7 mouse cellular contexts compared by ENCODE assay signal in the genomic region with DNA sequence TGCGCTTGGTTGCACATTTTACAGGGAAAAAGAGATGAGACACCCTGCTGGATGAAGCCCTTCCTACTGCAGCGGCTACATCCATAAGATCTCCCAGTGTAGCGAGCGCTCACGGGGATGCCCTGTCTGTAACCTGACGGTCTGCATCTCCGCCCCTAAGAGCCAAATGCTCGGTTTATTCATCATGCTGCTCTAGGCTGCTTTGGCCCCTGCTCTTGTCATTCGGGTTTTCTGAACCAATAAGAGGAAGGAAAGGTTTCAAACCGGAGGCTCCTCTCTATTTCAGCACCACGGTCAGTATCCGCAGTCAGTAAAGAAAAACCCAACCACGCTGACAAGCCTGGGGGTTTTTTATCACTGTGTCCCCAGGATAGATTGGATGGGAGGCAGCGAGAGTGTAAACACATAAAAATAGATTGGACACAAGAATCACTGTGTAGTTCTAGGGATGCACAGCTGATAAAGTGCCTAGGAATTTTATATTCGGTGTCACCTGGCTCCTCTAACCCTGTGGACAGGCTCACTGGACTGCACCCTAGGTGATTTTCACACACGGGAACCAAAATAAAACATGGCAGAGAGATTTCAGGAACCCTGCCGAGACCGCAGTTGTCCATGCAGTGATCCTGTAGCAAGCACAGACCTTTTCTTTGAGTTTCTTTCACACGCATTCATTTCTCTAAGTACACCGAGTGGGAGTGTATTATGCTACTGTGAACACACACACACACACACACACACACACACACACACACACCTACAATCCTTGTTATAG. TPM values are rescaled to one million over a fixed set of nuclear protein-coding genes. Genes with fewer than 3 reads are reported as not detected.
A peak's percentile ranks its signal among the peaks of the same experiment; 100 is the strongest.
DNase-seq lines count a peak whose midpoint lies in the region; ATAC-seq lines count a peak whose summit lies in the region.

No protein-coding gene starts in this region.

- peak; percentile 1 to 6 for DNase-seq in urinary bladder, adult 18-20 months (ENCODE audit: low spot score in 2 of 2)
- no peak for DNase-seq in urinary bladder, postnatal 10 days (ENCODE audit: low spot score)
- DNase-seq in cerebellum, adult 9-10 months = peak; percentile 84
- DNase-seq in frontal cortex, adult 2 months (ENCODE audit: extremely low spot score in 1 of 2, low spot score in 1 of 2) = peak; percentile 20 to 64
- peak; percentile 53 for DNase-seq in layer of hippocampus, adult 9-11 months
- DNase-seq in gastrocnemius, postnatal 25 days = no peak

- peak overlapping the region; percentile 82 for H3K9ac ChIP-seq in midbrain, embryonic 15.5 days

- no peaks in the 10 kb centered on the region for H3K9me3 ChIP-seq in midbrain, embryonic 15.5 days

- 5% methylated on average over 20 of the region's 20 CpGs for WGBS in midbrain, embryonic 15.5 days

- H3K27ac ChIP-seq in midbrain, embryonic 15.5 days = peak overlapping the region; percentile 90

- no peaks in the 10 kb centered on the region for H3K36me3 ChIP-seq in midbrain, embryonic 15.5 days (replicated peaks)

- peak overlapping the region; percentile 64 for H3K4me2 ChIP-seq in midbrain, embryonic 15.5 days

- H3K4me1 ChIP-seq in midbrain, embryonic 15.5 days = 0 out of 2 replicates have a peak, but pooled peaks cover 7% of the 10 kb centered on the region

- ATAC-seq in midbrain, embryonic 15.5 days (replicated peaks) = peak; percentile 46

- peak overlapping the region; percentile 74 for H3K4me3 ChIP-seq in midbrain, embryonic 15.5 days

- no peaks in the 10 kb centered on the region for H3K27me3 ChIP-seq in midbrain, embryonic 15.5 days (replicated peaks)

RNA-seq across cellular contexts. Expression of gene Ptprr, which starts 1.3 kb away (rescaled TPM):
- polyA plus RNA-seq in frontal cortex, adult 2 months (2012; rRNA removed) = 11.2 and 16.1 TPM in 2 replicates
- polyA plus RNA-seq in midbrain, embryonic 15.5 days (2015; fragmentation: Nextera tagmentation; extraction: Ambion mirVana) = 16.6 and 17.6 TPM in 2 replicates
- under 1 TPM; 0.62 to 0.95 TPM for total RNA-seq in gastrocnemius, postnatal 25 days (2021)

Comparison
In these comparisons a context has a peak if more than half of its experiments do, and no peak if none do; other contexts are left out.
1. DNase-seq: peak in urinary bladder, adult 18-20 months (2 of 2), cerebellum, adult 9-10 months (single experiment), frontal cortex, adult 2 months (2 of 2) and layer of hippocampus, adult 9-11 months (single experiment); none in urinary bladder, postnatal 10 days (single experiment) and gastrocnemius, postnatal 25 days (single experiment).